Mouse (Mus musculus) lung, adult 2 months (tissue): ENCODE results near the gene Arl15.

Experiments
- CTCF ChIP-seq: fragments of 200-500 bp; IDR thresholded peaks from 2 replicates; pipeline ENCODE4 v1.5.1; 2011; ENCODE audit warnings: mild to moderate bottlenecking, low read length, control low read depth; ENCODE audit not compliant: insufficient read depth
- POLR2A ChIP-seq: fragments of 200-500 bp; IDR thresholded peaks from 2 replicates; pipeline ENCODE4 v1.6.1; 2011; ENCODE audit warnings: low read depth, mild to moderate bottlenecking, control low read depth, low read length, borderline replicate concordance; ENCODE audit errors: extremely low read depth

DNA sequence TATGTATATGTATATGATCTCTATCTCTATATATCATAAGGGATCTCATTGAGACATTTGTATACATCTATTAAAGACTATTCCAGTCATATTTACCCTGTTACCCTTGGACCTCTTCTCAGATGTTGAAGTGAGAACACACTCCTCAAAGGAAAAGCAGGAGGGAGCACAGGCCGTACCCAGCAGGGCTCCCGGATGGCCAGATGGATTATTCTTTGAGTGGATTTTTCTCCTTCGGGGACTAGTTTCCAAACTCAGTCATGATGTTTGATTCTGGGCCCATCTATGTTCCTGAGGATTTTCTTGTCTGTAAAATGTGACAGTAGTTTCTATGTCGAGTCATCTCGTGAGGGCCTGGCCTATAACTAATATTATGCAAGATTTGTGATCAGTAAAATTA is 142.9 kb downstream of the Arl15 start:
- TF ChIP-seq POLR2A, result no peak
- TF ChIP-seq CTCF, result no peak
